Comparison of ENCODE assay signal across 27 mouse cellular contexts in genomic region chr5:43827366-43827765, GRCm38 (mm10). TPM values are rescaled to one million over a fixed set of nuclear protein-coding genes. Genes with fewer than 3 reads are reported as not detected.
DNase-seq lines count a peak whose midpoint lies in the region; ATAC-seq lines count a peak whose summit lies in the region.
"Had no signal": no experiment of that assay in that cellular context is flagged by ENCODE, and none has a peak within 500 bp of the region (broad histone marks: within the 10 kb centered on the region; RNA-seq: fewer than 3 reads in every experiment).

No protein-coding gene starts in this region.

- 71% methylated on average over 9 of the region's 9 CpGs for WGBS in embryonic facial prominence, embryonic 14.5 days
- 83% methylated on average over 9 of the region's 9 CpGs for WGBS in embryonic facial prominence, embryonic 10.5 days

- ATAC-seq in embryonic facial prominence, embryonic 14.5 days (ENCODE audit: low read depth): no peak
- ATAC-seq: activated CD4-positive, CD25-positive, alpha-beta regulatory T cell, adult 4 months; forebrain, embryonic 13.5 days; forebrain, embryonic 16.5 days; hindbrain, embryonic 16.5 days had no signal

- H3K9me3 ChIP-seq in embryonic facial prominence, embryonic 14.5 days (ENCODE audit: control insufficient read depth, low read length): no peaks in the 10 kb centered on the region
- no peaks in the 10 kb centered on the region for H3K9me3 ChIP-seq in embryonic facial prominence, embryonic 10.5 days
- H3K9me3 ChIP-seq: embryonic facial prominence, embryonic 13.5 days; forebrain, embryonic 10.5 days; forebrain, embryonic 13.5 days; heart, embryonic 13.5 days; hindbrain, embryonic 10.5 days; hindbrain, embryonic 13.5 days had no signal

- H3K27me3 ChIP-seq in embryonic facial prominence, embryonic 14.5 days (replicated peaks; ENCODE audit: control insufficient read depth, insufficient read depth, low read length): no peaks in the 10 kb centered on the region
- H3K27me3 ChIP-seq in embryonic facial prominence, embryonic 10.5 days (replicated peaks; ENCODE audit: low read depth, poor library complexity, severe bottlenecking): no peaks in the 10 kb centered on the region
- H3K27me3 ChIP-seq: embryonic facial prominence, embryonic 13.5 days; forebrain, embryonic 13.5 days; heart, embryonic 13.5 days; hindbrain, embryonic 13.5 days had no signal

- peak; percentile 22 for DNase-seq in embryonic facial prominence, embryonic 14.5 days (ENCODE audit: low spot score)
- DNase-seq in embryonic facial prominence, embryonic 10.5 days (ENCODE audit: low spot score): no peak
- peak; percentile 89 for DNase-seq in retina, adult 2 months (ENCODE audit: low read depth, low spot score)
- DNase-seq in retina, embryonic 14.5 days (ENCODE audit: low spot score): no peak
- DNase-seq in thymus, postnatal 4 days: peak; percentile 46
- DNase-seq in thymus, postnatal 10 days (ENCODE audit: low spot score in 2 of 2): no peak
- DNase-seq in left cerebral cortex, adult 18-20 months (ENCODE audit: low spot score in 2 of 2): no peak
- no peak for DNase-seq in cerebellum, adult 11-12 months
- DNase-seq: adrenal gland, adult 8-10 months; adrenal gland, postnatal 25 days; cerebellum, adult 2 months; cerebellum, adult 9-11 months; cerebellum, postnatal 25 days; gastrocnemius, postnatal 10 days; gastrocnemius, postnatal 36 days; heart, adult 18-20 months had no signal

- H3K4me1 ChIP-seq in embryonic facial prominence, embryonic 14.5 days (ENCODE audit: control insufficient read depth, insufficient read depth, low read length): no peaks in the 10 kb centered on the region
- H3K4me1 ChIP-seq in embryonic facial prominence, embryonic 10.5 days: no peaks in the 10 kb centered on the region
- H3K4me1 ChIP-seq: embryonic facial prominence, embryonic 13.5 days; forebrain, embryonic 10.5 days; forebrain, embryonic 13.5 days; heart, embryonic 13.5 days; hindbrain, embryonic 10.5 days; hindbrain, embryonic 13.5 days had no signal

- H3K4me2 ChIP-seq in embryonic facial prominence, embryonic 14.5 days (ENCODE audit: low read depth, low read length): no peak overlapping the region
- H3K4me2 ChIP-seq: embryonic facial prominence, embryonic 13.5 days; forebrain, embryonic 13.5 days; heart, embryonic 13.5 days; hindbrain, embryonic 13.5 days had no signal

- H3K27ac ChIP-seq in embryonic facial prominence, embryonic 14.5 days (replicated peaks; ENCODE audit: low read depth, low read length): no peak overlapping the region
- no peak overlapping the region for H3K27ac ChIP-seq in embryonic facial prominence, embryonic 10.5 days (replicated peaks)
- H3K27ac ChIP-seq: embryonic facial prominence, embryonic 13.5 days; forebrain, embryonic 10.5 days; forebrain, embryonic 13.5 days; heart, embryonic 13.5 days; hindbrain, embryonic 10.5 days; hindbrain, embryonic 13.5 days had no signal

- no peak overlapping the region for H3K4me3 ChIP-seq in embryonic facial prominence, embryonic 14.5 days (ENCODE audit: low read depth, low read length)
- no peak overlapping the region for H3K4me3 ChIP-seq in embryonic facial prominence, embryonic 10.5 days
- H3K4me3 ChIP-seq: embryonic facial prominence, embryonic 13.5 days; forebrain, embryonic 10.5 days; forebrain, embryonic 13.5 days; heart, embryonic 13.5 days; hindbrain, embryonic 10.5 days; hindbrain, embryonic 13.5 days had no signal

- no peaks in the 10 kb centered on the region for H3K36me3 ChIP-seq in embryonic facial prominence, embryonic 14.5 days (ENCODE audit: control insufficient read depth, insufficient read depth, low read length)
- no peaks in the 10 kb centered on the region for H3K36me3 ChIP-seq in embryonic facial prominence, embryonic 10.5 days (replicated peaks)
- H3K36me3 ChIP-seq: embryonic facial prominence, embryonic 13.5 days; forebrain, embryonic 10.5 days; heart, embryonic 13.5 days; hindbrain, embryonic 10.5 days; hindbrain, embryonic 13.5 days had no signal

- H3K9ac ChIP-seq in embryonic facial prominence, embryonic 14.5 days (ENCODE audit: low read depth, low read length): no peak overlapping the region
- H3K9ac ChIP-seq: embryonic facial prominence, embryonic 13.5 days; forebrain, embryonic 13.5 days; heart, embryonic 13.5 days; hindbrain, embryonic 13.5 days had no signal

RNA-seq across cellular contexts. Expression of gene Fbxl5, which starts 5.9 kb away (rescaled TPM):
- polyA plus RNA-seq in embryonic facial prominence, embryonic 14.5 days (2014; fragmentation: Nextera tagmentation; extraction: Ambion mirVana): 61.6 and 64.1 TPM in 2 replicates
- polyA plus RNA-seq in embryonic facial prominence, embryonic 10.5 days (2016; fragmentation: Nextera tagmentation; extraction: Ambion mirVana): 52.3 and 52.7 TPM in 2 replicates
- total RNA-seq in left cerebral cortex, adult 18-20 months (2021): 10 to 100 TPM; 87.5 to 93.3 TPM

RNA-seq across cellular contexts. Expression of gene Bst1, which starts 8.7 kb away (rescaled TPM):
- 0.14 and 0.47 TPM in 2 replicates for polyA plus RNA-seq in embryonic facial prominence, embryonic 14.5 days (2014; fragmentation: Nextera tagmentation; extraction: Ambion mirVana)
- 0.17 TPM in 1 of 2 replicates, not detected in the other for polyA plus RNA-seq in embryonic facial prominence, embryonic 10.5 days (2016; fragmentation: Nextera tagmentation; extraction: Ambion mirVana)
- not detected for total RNA-seq in left cerebral cortex, adult 18-20 months (2021)
- total RNA-seq: common myeloid progenitor, adult 5-6 weeks; gastrocnemius, adult 18-20 months had no signal
- polyA plus RNA-seq: embryonic facial prominence, embryonic 13.5 days; forebrain, embryonic 13.5 days; forebrain, embryonic 16.5 days; hindbrain, embryonic 10.5 days; hindbrain, embryonic 13.5 days; hindbrain, embryonic 16.5 days had no signal

RNA-seq across cellular contexts. Expression of gene Cd38, which starts 41.0 kb away (rescaled TPM):
- 7.8 and 9.1 TPM in 2 replicates for polyA plus RNA-seq in embryonic facial prominence, embryonic 14.5 days (2014; fragmentation: Nextera tagmentation; extraction: Ambion mirVana)
- 7.0 and 7.7 TPM in 2 replicates for polyA plus RNA-seq in embryonic facial prominence, embryonic 10.5 days (2016; fragmentation: Nextera tagmentation; extraction: Ambion mirVana)
- total RNA-seq in left cerebral cortex, adult 18-20 months (2021): 1 to 10 TPM in 1 of 2 experiments, under 1 TPM in 1; 0.63 to 1.3 TPM

Comparison
In these comparisons a context has a peak if more than half of its experiments do, and no peak if none do; other contexts are left out.
1. DNase-seq: peak in embryonic facial prominence, embryonic 14.5 days (single experiment), retina, adult 2 months (single experiment) and thymus, postnatal 4 days (single experiment); none in embryonic facial prominence, embryonic 10.5 days (single experiment), retina, embryonic 14.5 days (single experiment), thymus, postnatal 10 days (0 of 2), left cerebral cortex, adult 18-20 months (0 of 2) and cerebellum, adult 11-12 months (single experiment).